ENCODE assay signal across 34 mouse cellular contexts in genomic region chr1:93988786-93989185, GRCm38 (mm10). TPM values are rescaled to one million over a fixed set of nuclear protein-coding genes. Genes with fewer than 3 reads are reported as not detected.
DNase-seq lines count a peak whose midpoint lies in the region; ATAC-seq lines count a peak whose summit lies in the region.
"Had no signal": no experiment of that assay in that cellular context is flagged by ENCODE, and none has a peak within 500 bp of the region (broad histone marks: within the 10 kb centered on the region; RNA-seq: fewer than 3 reads in every experiment).

No protein-coding gene starts in this region.

- WGBS in intestine, embryonic 14.5 days = 70% methylated on average over 3 of the region's 3 CpGs
- WGBS in intestine, embryonic 16.5 days = 64% methylated on average over 3 of the region's 3 CpGs

- no peaks in the 10 kb centered on the region for H3K27me3 ChIP-seq in intestine, embryonic 14.5 days (replicated peaks; ENCODE audit: control insufficient read depth, insufficient read depth, low read length)
- H3K27me3 ChIP-seq in intestine, embryonic 16.5 days (replicated peaks; ENCODE audit: control insufficient read depth, insufficient read depth, low read length) = no peaks in the 10 kb centered on the region
- H3K27me3 ChIP-seq: embryonic facial prominence, embryonic 15.5 days; forebrain, embryonic 12.5 days; hindbrain, embryonic 15.5 days; kidney, embryonic 15.5 days; limb, embryonic 15.5 days; liver, embryonic 13.5 days; megakaryocyte, embryonic 14.5 days; midbrain, embryonic 13.5 days had no signal

- DNase-seq in adrenal gland, adult 8-10 months = peak; percentile 21
- no peak for DNase-seq in adrenal gland, postnatal 25 days
- no peak for DNase-seq in intestine, embryonic 14.5 days (ENCODE audit: low spot score)
- peak; percentile 28 for DNase-seq in 416B (ENCODE audit: low read depth)
- peak; percentile 45 for DNase-seq in adrenal gland, postnatal 14 days
- no peak for DNase-seq in cerebellum, adult 18-20 months
- DNase-seq: cerebellum, adult 2 months; cerebellum, postnatal 14 days; forebrain, postnatal 0 days; kidney, adult 18-20 months; kidney, postnatal 36 days; liver, embryonic 13.5 days; lung, adult 18-20 months; lung, postnatal 4 days had no signal

- H3K27ac ChIP-seq in intestine, embryonic 14.5 days (ENCODE audit: low read depth) = no peak overlapping the region
- H3K27ac ChIP-seq in intestine, embryonic 16.5 days (ENCODE audit: low read length) = no peak overlapping the region
- H3K27ac ChIP-seq: embryonic facial prominence, embryonic 15.5 days; forebrain, embryonic 12.5 days; hindbrain, embryonic 10.5 days; hindbrain, embryonic 15.5 days; kidney, embryonic 15.5 days; limb, embryonic 10.5 days; limb, embryonic 15.5 days; liver, embryonic 13.5 days; midbrain, embryonic 13.5 days had no signal

- no peaks in the 10 kb centered on the region for H3K4me1 ChIP-seq in intestine, embryonic 14.5 days (replicated peaks; ENCODE audit: control insufficient read depth, insufficient read depth, low read length)
- no peaks in the 10 kb centered on the region for H3K4me1 ChIP-seq in intestine, embryonic 16.5 days (ENCODE audit: control insufficient read depth, insufficient read depth, low read length)
- H3K4me1 ChIP-seq: embryonic facial prominence, embryonic 15.5 days; forebrain, embryonic 12.5 days; hindbrain, embryonic 10.5 days; hindbrain, embryonic 15.5 days; kidney, embryonic 15.5 days; limb, embryonic 10.5 days; limb, embryonic 15.5 days; liver, embryonic 13.5 days; megakaryocyte, embryonic 14.5 days; midbrain, embryonic 13.5 days had no signal

- H3K4me3 ChIP-seq in intestine, embryonic 14.5 days (ENCODE audit: low read depth, low read length) = no peak overlapping the region
- H3K4me3 ChIP-seq in intestine, embryonic 16.5 days (ENCODE audit: low read length) = no peak overlapping the region
- H3K4me3 ChIP-seq: embryonic facial prominence, embryonic 15.5 days; forebrain, embryonic 12.5 days; hindbrain, embryonic 10.5 days; hindbrain, embryonic 15.5 days; kidney, embryonic 15.5 days; limb, embryonic 10.5 days; limb, embryonic 15.5 days; liver, embryonic 13.5 days; megakaryocyte, embryonic 14.5 days; midbrain, embryonic 13.5 days had no signal

- no peaks in the 10 kb centered on the region for H3K36me3 ChIP-seq in intestine, embryonic 14.5 days (ENCODE audit: control insufficient read depth, insufficient read depth, low read length)
- H3K36me3 ChIP-seq in intestine, embryonic 16.5 days (ENCODE audit: control insufficient read depth, insufficient read depth, low read length) = no peaks in the 10 kb centered on the region
- H3K36me3 ChIP-seq: embryonic facial prominence, embryonic 15.5 days; forebrain, embryonic 12.5 days; hindbrain, embryonic 10.5 days; hindbrain, embryonic 15.5 days; kidney, embryonic 15.5 days; limb, embryonic 10.5 days; limb, embryonic 15.5 days; liver, embryonic 13.5 days; midbrain, embryonic 13.5 days had no signal

- H3K9me3 ChIP-seq in intestine, embryonic 14.5 days (ENCODE audit: control insufficient read depth, low read length) = no peaks in the 10 kb centered on the region
- H3K9me3 ChIP-seq in intestine, embryonic 16.5 days (ENCODE audit: control insufficient read depth, low read length) = no peaks in the 10 kb centered on the region
- H3K9me3 ChIP-seq: embryonic facial prominence, embryonic 15.5 days; forebrain, embryonic 12.5 days; hindbrain, embryonic 10.5 days; hindbrain, embryonic 15.5 days; kidney, embryonic 15.5 days; limb, embryonic 10.5 days; limb, embryonic 15.5 days; liver, embryonic 13.5 days; megakaryocyte, embryonic 14.5 days; midbrain, embryonic 13.5 days had no signal

- H3K9ac ChIP-seq in intestine, embryonic 14.5 days (ENCODE audit: low read length) = no peak overlapping the region
- no peak overlapping the region for H3K9ac ChIP-seq in intestine, embryonic 16.5 days (ENCODE audit: low read depth, low read length)
- H3K9ac ChIP-seq: embryonic facial prominence, embryonic 15.5 days; forebrain, embryonic 12.5 days; forebrain, postnatal 0 days; hindbrain, embryonic 15.5 days; kidney, embryonic 15.5 days; limb, embryonic 15.5 days; liver, embryonic 13.5 days; midbrain, embryonic 13.5 days had no signal

- no peak overlapping the region for H3K4me2 ChIP-seq in intestine, embryonic 14.5 days (ENCODE audit: low read length)
- H3K4me2 ChIP-seq in intestine, embryonic 16.5 days (ENCODE audit: low read depth, low read length) = no peak overlapping the region
- H3K4me2 ChIP-seq: embryonic facial prominence, embryonic 15.5 days; forebrain, embryonic 12.5 days; heart, embryonic 11.5 days; hindbrain, embryonic 15.5 days; kidney, embryonic 15.5 days; limb, embryonic 15.5 days; liver, embryonic 13.5 days; midbrain, embryonic 13.5 days had no signal

- ATAC-seq in intestine, embryonic 14.5 days (replicated peaks; ENCODE audit: low FRiP score, low TSS enrichment, low read depth) = 0 out of 2 replicates have a peak, but pooled peaks have one; percentile 8
- no peak for ATAC-seq in intestine, embryonic 16.5 days
- ATAC-seq: activated CD4-positive, CD25-positive, alpha-beta regulatory T cell, adult 4 months; CD4-positive, CD25-positive, alpha-beta regulatory T cell, adult 4 months; forebrain, postnatal 0 days; lung, postnatal 0 days; midbrain, embryonic 13.5 days had no signal

RNA-seq across cellular contexts. Expression of gene Gal3st2c, which starts 1.5 kb away (rescaled TPM):
- total RNA-seq in adrenal gland, adult 8-10 months (2022) = under 1 TPM; 0.06 to 0.16 (median 0.11) TPM
- total RNA-seq in adrenal gland, postnatal 25 days (2021) = 0.09 and 0.14 TPM in 2 replicates
- 0.03 TPM in 1 of 2 replicates, not detected in the other for polyA plus RNA-seq in intestine, embryonic 14.5 days (2014; fragmentation: Nextera tagmentation; extraction: Ambion mirVana)
- polyA plus RNA-seq in intestine, embryonic 16.5 days (2015; fragmentation: Nextera tagmentation; extraction: Ambion mirVana) = 0.01 TPM in 1 of 2 replicates, not detected in the other
- total RNA-seq in adrenal gland, postnatal 14 days (2021) = 0.11 and 0.19 TPM in 2 replicates
- total RNA-seq: forebrain, postnatal 0 days; monocyte, adult 5-6 weeks had no signal
- polyA plus RNA-seq: cerebellum, adult 2 months; embryonic facial prominence, embryonic 15.5 days; forebrain, embryonic 12.5 days; forebrain, postnatal 0 days; heart, embryonic 11.5 days; hindbrain, embryonic 10.5 days; hindbrain, embryonic 15.5 days; kidney, embryonic 15.5 days; limb, embryonic 10.5 days; limb, embryonic 15.5 days; liver, embryonic 13.5 days; lung, postnatal 0 days; midbrain, embryonic 13.5 days; neural tube, embryonic 14.5 days; testis, adult 2 months had no signal

RNA-seq across cellular contexts. Expression of gene Neu4, which starts 31.5 kb away (rescaled TPM):
- not detected for total RNA-seq in adrenal gland, adult 8-10 months (2022)
- not detected in 2 replicates for total RNA-seq in adrenal gland, postnatal 25 days (2021)
- polyA plus RNA-seq in intestine, embryonic 14.5 days (2014; fragmentation: Nextera tagmentation; extraction: Ambion mirVana) = not detected in 2 replicates
- not detected in 2 replicates for polyA plus RNA-seq in intestine, embryonic 16.5 days (2015; fragmentation: Nextera tagmentation; extraction: Ambion mirVana)
- total RNA-seq in adrenal gland, postnatal 14 days (2021) = not detected in 2 replicates
- total RNA-seq: gastrocnemius, adult 8-10 months; gastrocnemius, postnatal 4 days; monocyte, adult 5-6 weeks had no signal
- polyA plus RNA-seq: CD4-positive, CD25-positive, alpha-beta regulatory T cell, adult 4 months; embryonic facial prominence, embryonic 15.5 days; forebrain, embryonic 12.5 days; heart, embryonic 11.5 days; heart, embryonic 16.5 days; hindbrain, embryonic 10.5 days; hindbrain, embryonic 15.5 days; kidney, embryonic 15.5 days; limb, embryonic 10.5 days; limb, embryonic 15.5 days; liver, embryonic 13.5 days; lung, postnatal 0 days; midbrain, embryonic 13.5 days; neural tube, embryonic 14.5 days; testis, adult 2 months had no signal

Comparison
In these comparisons a context has a peak if more than half of its experiments do, and no peak if none do; other contexts are left out.
1. DNase-seq: peak in adrenal gland, adult 8-10 months (single experiment), 416B (single experiment) and adrenal gland, postnatal 14 days (single experiment); none in adrenal gland, postnatal 25 days (single experiment), intestine, embryonic 14.5 days (single experiment) and cerebellum, adult 18-20 months (0 of 2).